Mouse (Mus musculus) spleen, adult 2 months (tissue): ENCODE results near the gene Plxna1.

Experiments used
- CTCF ChIP-seq: fragments of 200-500 bp; IDR thresholded peaks from 2 replicates; pipeline ENCODE4 v1.5.1; 2011; ENCODE audit warnings: mild to moderate bottlenecking, inconsistent platforms; ENCODE audit not compliant: insufficient read depth, insufficient read length, insufficient replicate concordance; ENCODE audit errors: extremely low read depth
- POLR2A ChIP-seq: fragments of 200-500 bp; IDR thresholded peaks from 2 replicates; pipeline ENCODE4 v1.6.1; 2011; ENCODE audit warnings: low read depth, low read length, inconsistent platforms

GRCm38 (mm10) chr6:89291494-89291893 lies 70.9 kb downstream of the Plxna1 start:
- TF ChIP-seq CTCF (no peak), POLR2A (no peak)
